Mouse (Mus musculus): ENCODE measurements around the gene Stam2.

GRCm38 (mm10) chr2:52742256-52743158 is at the start of gene Stam2:
- TF ChIP-seq CTCF (IDR thresholded peaks at IDR 0.05; ENCODE audit: control insufficient read depth, insufficient read depth, insufficient read length) (no peak), USF1 (IDR thresholded peaks at IDR 0.05; ENCODE audit: low read depth) (peak; percentile 54), FOSL1 (IDR thresholded peaks at IDR 0.05; ENCODE audit: insufficient read depth, low read length, poor library complexity, severe bottlenecking) (no peak), MAX (IDR thresholded peaks at IDR 0.05) (peak; percentile 96), MYOD1 (IDR thresholded peaks at IDR 0.05; ENCODE audit: control insufficient read depth, insufficient read length, low read depth) (no peak)

Measured in C2C12 (cell line).